Mouse (Mus musculus) midbrain, embryonic 14.5 days (tissue): Measurements from ENCODE around the gene Gm20388. TPM values are rescaled to one million over a fixed set of nuclear protein-coding genes. Genes with fewer than 3 reads are reported as not detected.

Experiments used
- ATAC-seq: fragments of 200-750 bp; cut with Nextera tagmentation; 2 replicates; pipeline ENCODE4 v1.8.0; 2017; ENCODE audit warnings: moderate number of reproducible peaks, moderate library complexity; ENCODE audit not compliant: low FRiP score, low TSS enrichment
- DNase-seq: peaks from one replicate; pipeline ENCODE4 v3.0.0-alpha.2; 2015
- H3K27ac ChIP-seq: fragments of 300-500 bp; sonication (generic); replicated peaks from 2 replicates; pipeline ENCODE4 v1.5.1; 2014; ENCODE audit warnings: mild to moderate bottlenecking, low read depth, low read length, moderate library complexity
- H3K27me3 ChIP-seq: fragments of 300-500 bp; sonication (generic); 2 replicates; pipeline ENCODE4 v1.6.1; 2014; ENCODE audit warnings: low read length, control low read depth, mixed read lengths; ENCODE audit not compliant: control insufficient read depth, insufficient read depth
- H3K36me3 ChIP-seq: fragments of 300-500 bp; sonication (generic); 2 replicates; pipeline ENCODE4 v1.6.1; 2014; ENCODE audit warnings: low read length, control low read depth; ENCODE audit not compliant: control insufficient read depth, insufficient read depth
- H3K4me1 ChIP-seq: fragments of 300-500 bp; sonication (generic); 2 replicates; pipeline ENCODE4 v1.6.1; 2014; ENCODE audit warnings: mild to moderate bottlenecking, antibody characterized with exemption, low read length, control low read depth; ENCODE audit not compliant: control insufficient read depth, insufficient read depth
- H3K4me2 ChIP-seq: fragments of 300-500 bp; sonication (generic); 2 replicates; pipeline ENCODE4 v1.6.1; 2014; ENCODE audit warnings: mild to moderate bottlenecking, low read length, moderate library complexity
- H3K4me3 ChIP-seq: fragments of 300-500 bp; sonication (generic); replicated peaks from 2 replicates; pipeline ENCODE4 v1.5.1; 2014; ENCODE audit warnings: low read depth, low read length
- H3K9ac ChIP-seq: fragments of 300-500 bp; sonication (generic); replicated peaks from 2 replicates; pipeline ENCODE4 v1.6.1; 2014; ENCODE audit warnings: mild to moderate bottlenecking, low read length, moderate library complexity
- H3K9me3 ChIP-seq: fragments of 300-500 bp; sonication (generic); 2 replicates; pipeline ENCODE4 v1.6.1; 2016; ENCODE audit warnings: low read length, control low read depth, mixed read lengths; ENCODE audit not compliant: control insufficient read depth
- WGBS: fragments of 180-500 bp; shearing (Covaris S2); extraction: QIAGEN DNeasy Blood & Tissue Kit; methylation state at CpG from one replicate; pipeline ENCODE4 v1.1.7; 2014; 5-methylcytosine and 5-hydroxymethylcytosine counted together
- polyA plus RNA-seq: library from polyadenylated mRNA; unstranded; fragments of >200 nt; fragmentation: Nextera tagmentation; extraction: Ambion mirVana; gene quantifications from 2 replicates; pipeline ENCODE4 v1.2.1, GENCODE M21; 2014

The Gm20388 gene
- polyA plus RNA-seq, 1 experiment from 2014 or later: 4.1 TPM

GRCm38 (mm10) chr8:124240932-124241331 lies 4330.3 kb downstream of the Gm20388 start:
- peaks cover 22% of the 10 kb centered on the region for H3K4me1 ChIP-seq
- no peaks in the 10 kb centered on the region for H3K27me3 ChIP-seq
- H3K9ac ChIP-seq: no peak overlapping the region
- no peaks in the 10 kb centered on the region for H3K9me3 ChIP-seq
- 0 out of 2 replicates have a peak overlapping the region, but pooled peaks have one; percentile 49 for H3K27ac ChIP-seq
- H3K4me2 ChIP-seq: no peak overlapping the region
- no peak overlapping the region for H3K4me3 ChIP-seq
- DNase-seq (no peak), ATAC-seq (no peak)
- no peaks in the 10 kb centered on the region; the same call in 1 of the 2 replicates for H3K36me3 ChIP-seq
- WGBS: 80% methylated on average over 8 of the region's 8 CpGs

GRCm38 (mm10) chr8:124242208-124242607 lies 4331.6 kb downstream of the Gm20388 start:
- no peak overlapping the region for H3K27ac ChIP-seq
- no peak overlapping the region for H3K4me3 ChIP-seq
- no peaks in the 10 kb centered on the region for H3K27me3 ChIP-seq
- peaks cover 22% of the 10 kb centered on the region for H3K4me1 ChIP-seq
- no peak overlapping the region for H3K4me2 ChIP-seq
- 90% methylated on average over 6 of the region's 6 CpGs for WGBS
- no peaks in the 10 kb centered on the region; the same call in 1 of the 2 replicates for H3K36me3 ChIP-seq
- no peak overlapping the region for H3K9ac ChIP-seq
- ATAC-seq (no peak), DNase-seq (no peak)
- no peaks in the 10 kb centered on the region for H3K9me3 ChIP-seq

GRCm38 (mm10) chr8:124242913-124243312 lies 4332.3 kb downstream of the Gm20388 start:
- H3K36me3 ChIP-seq: no peaks in the 10 kb centered on the region; the same call in 1 of the 2 replicates
- no peak overlapping the region for H3K9ac ChIP-seq
- peaks cover 22% of the 10 kb centered on the region for H3K4me1 ChIP-seq
- no peaks in the 10 kb centered on the region for H3K9me3 ChIP-seq
- no peak for DNase-seq
- H3K27ac ChIP-seq: no peak overlapping the region
- H3K4me3 ChIP-seq: no peak overlapping the region
- H3K27me3 ChIP-seq: no peaks in the 10 kb centered on the region
- H3K4me2 ChIP-seq: no peak overlapping the region
- no peak for ATAC-seq
- 99% methylated on average over 5 of the region's 5 CpGs for WGBS

GRCm38 (mm10) chr8:124247581-124247980 lies 4336.9 kb downstream of the Gm20388 start:
- 90% methylated on average over 6 of the region's 6 CpGs for WGBS
- Histone ChIP-seq H3K27ac (no peak overlapping the region), H3K4me2 (no peak overlapping the region), H3K4me1 (0 out of 2 replicates have a peak, but pooled peaks cover 13% of the 10 kb centered on the region), H3K9me3 (no peaks in the 10 kb centered on the region), H3K4me3 (no peak overlapping the region), H3K9ac (no peak overlapping the region), H3K36me3 (no peaks in the 10 kb centered on the region; the same call in 1 of the 2 replicates), H3K27me3 (no peaks in the 10 kb centered on the region)
- DNase-seq (no peak), ATAC-seq (no peak)

- Histone ChIP-seq H3K4me2 (no peak overlapping the region), H3K9ac (no peak overlapping the region), H3K27ac (no peak overlapping the region), H3K9me3 (no peaks in the 10 kb centered on the region), H3K27me3 (no peaks in the 10 kb centered on the region), H3K36me3 (no peaks in the 10 kb centered on the region; the same call in 1 of the 2 replicates), H3K4me1 (0 out of 2 replicates have a peak, but pooled peaks cover 13% of the 10 kb centered on the region), H3K4me3 (no peak overlapping the region)
- 99% methylated on average over 6 of the region's 6 CpGs for WGBS
- DNase-seq: no peak
- ATAC-seq: no peak
These were observed 4338.0 kb downstream of the Gm20388 start for GRCm38 (mm10) chr8:124248688-124249087.

- Histone ChIP-seq H3K36me3 (no peaks in the 10 kb centered on the region), H3K9ac (no peak overlapping the region), H3K9me3 (no peaks in the 10 kb centered on the region), H3K4me3 (no peak overlapping the region), H3K27ac (no peak overlapping the region), H3K27me3 (no peaks in the 10 kb centered on the region), H3K4me2 (no peak overlapping the region), H3K4me1 (0 out of 2 replicates have a peak, but pooled peaks cover 13% of the 10 kb centered on the region)
- DNase-seq (no peak), ATAC-seq (no peak)
- WGBS: 55% methylated on average over 3 of the region's 3 CpGs
These were observed 4339.6 kb downstream of the Gm20388 start for GRCm38 (mm10) chr8:124250255-124250654.

GRCm38 (mm10) chr8:124250785-124251184 lies 4340.1 kb downstream of the Gm20388 start:
- no peak overlapping the region for H3K27ac ChIP-seq
- no peaks in the 10 kb centered on the region for H3K9me3 ChIP-seq
- no peak for DNase-seq
- WGBS: 39% methylated on average over 4 of the region's 4 CpGs
- no peaks in the 10 kb centered on the region for H3K27me3 ChIP-seq
- no peak overlapping the region for H3K9ac ChIP-seq
- no peak overlapping the region for H3K4me2 ChIP-seq
- no peaks in the 10 kb centered on the region for H3K36me3 ChIP-seq
- no peak for ATAC-seq
- H3K4me1 ChIP-seq: 0 out of 2 replicates have a peak, but pooled peaks cover 13% of the 10 kb centered on the region
- H3K4me3 ChIP-seq: no peak overlapping the region

GRCm38 (mm10) chr8:124252533-124252950 lies 4341.9 kb downstream of the Gm20388 start:
- DNase-seq: no peak
- Histone ChIP-seq H3K27ac (no peak overlapping the region), H3K4me3 (no peak overlapping the region), H3K27me3 (no peaks in the 10 kb centered on the region), H3K9ac (no peak overlapping the region), H3K9me3 (no peaks in the 10 kb centered on the region), H3K4me1 (peaks cover 27% of the 10 kb centered on the region), H3K36me3 (no peaks in the 10 kb centered on the region), H3K4me2 (no peak overlapping the region)
- no peak for ATAC-seq
- WGBS: 94% methylated on average over 5 of the region's 5 CpGs

GRCm38 (mm10) chr8:124253939-124254338 lies 4343.3 kb downstream of the Gm20388 start:
- 91% methylated on average over 6 of the region's 6 CpGs for WGBS
- Histone ChIP-seq H3K9ac (no peak overlapping the region), H3K4me2 (no peak overlapping the region), H3K4me1 (peaks cover 31% of the 10 kb centered on the region), H3K27me3 (no peaks in the 10 kb centered on the region), H3K36me3 (no peaks in the 10 kb centered on the region), H3K4me3 (no peak overlapping the region), H3K27ac (no peak overlapping the region), H3K9me3 (no peaks in the 10 kb centered on the region)
- no peak for ATAC-seq
- no peak for DNase-seq
